Mouse (Mus musculus) small intestine, adult 2 months (tissue): ENCODE results near the gene Rps6kl1. TPM values are rescaled to one million over a fixed set of nuclear protein-coding genes. Genes with fewer than 3 reads are reported as not detected.

ENCODE experiments used
- H3K27ac ChIP-seq: fragments of 200-500 bp; 2 replicates; pipeline ENCODE4 v1.5.1; 2012; ENCODE audit warnings: low read depth, low read length, control low read depth, inconsistent platforms; ENCODE audit not compliant: insufficient read depth
- H3K27me3 ChIP-seq: fragments of 200-500 bp; 2 replicates; pipeline ENCODE4 v1.6.1; 2012; ENCODE audit warnings: mild to moderate bottlenecking, moderate library complexity, low read length, inconsistent platforms; ENCODE audit not compliant: control insufficient read depth, insufficient read depth
- H3K36me3 ChIP-seq: fragments of 200-500 bp; 2 replicates; pipeline ENCODE4 v1.6.1; 2012; ENCODE audit warnings: mild to moderate bottlenecking, low read length, control low read depth, inconsistent platforms; ENCODE audit not compliant: control insufficient read depth, insufficient read depth
- H3K4me1 ChIP-seq: fragments of 200-500 bp; 2 replicates; pipeline ENCODE4 v1.6.1; 2012; ENCODE audit warnings: low read length, inconsistent platforms, mixed read lengths; ENCODE audit not compliant: control insufficient read depth, insufficient read depth, insufficient read length
- H3K4me3 ChIP-seq: fragments of 200-500 bp; 2 replicates; pipeline ENCODE4 v1.5.1; 2012; ENCODE audit warnings: low read depth, mild to moderate bottlenecking, control low read depth, inconsistent platforms, low read length, moderate library complexity
- CTCF ChIP-seq: fragments of 200-500 bp; IDR thresholded peaks from 2 replicates; pipeline ENCODE4 v1.5.1; 2012; ENCODE audit warnings: low read depth, mild to moderate bottlenecking, control low read depth, inconsistent platforms, low read length, moderate library complexity, mixed read lengths; ENCODE audit not compliant: insufficient replicate concordance, insufficient read length; ENCODE audit errors: extremely low read depth
- POLR2A ChIP-seq: fragments of 200-500 bp; IDR thresholded peaks from 2 replicates; pipeline ENCODE4 v1.6.1; 2012; ENCODE audit warnings: low read depth, mild to moderate bottlenecking, control low read depth, inconsistent platforms, low read length, moderate library complexity
- WGBS: fragments of 180-500 bp; shearing (Covaris S2); methylation state at CpG from one replicate; pipeline ENCODE4 v1.1.7; 2018; 5-methylcytosine and 5-hydroxymethylcytosine counted together
- polyA plus RNA-seq: library from polyadenylated mRNA; depleted of rRNA; stranded (reverse); fragments of >200 nt; gene quantifications from 2 replicates; pipeline ENCODE4 v1.2.3, GENCODE M21; 2012

Rps6kl1 gene
- polyA plus RNA-seq, 1 experiment, result 0.68 TPM

- H3K27ac ChIP-seq, result no peak overlapping the region
- 94% methylated on average over 6 of the region's 6 CpGs for WGBS
- TF ChIP-seq POLR2A, result no peak
- TF ChIP-seq CTCF, result no peak
- no peak overlapping the region for H3K4me3 ChIP-seq
- H3K4me1 ChIP-seq, result peaks cover 4% of the 10 kb centered on the region; the same call in 1 of the 2 replicates
- peaks cover 72% of the 10 kb centered on the region for H3K36me3 ChIP-seq
- no peaks in the 10 kb centered on the region for H3K27me3 ChIP-seq
Observed at GRCm38 (mm10) chr12:85131361-85131760, 19.7 kb downstream of the Rps6kl1 start.

- Histone ChIP-seq H3K4me3 (no peak overlapping the region), H3K36me3 (peaks cover 76% of the 10 kb centered on the region), H3K27me3 (no peaks in the 10 kb centered on the region), H3K4me1 (peaks cover 4% of the 10 kb centered on the region; the same call in 1 of the 2 replicates), H3K27ac (no peak overlapping the region)
- TF ChIP-seq CTCF, result no peak
- 91% methylated on average over 9 of the region's 9 CpGs for WGBS
Observed at GRCm38 (mm10) chr12:85129426-85129978, 21.6 kb downstream of the Rps6kl1 start.

DNA sequence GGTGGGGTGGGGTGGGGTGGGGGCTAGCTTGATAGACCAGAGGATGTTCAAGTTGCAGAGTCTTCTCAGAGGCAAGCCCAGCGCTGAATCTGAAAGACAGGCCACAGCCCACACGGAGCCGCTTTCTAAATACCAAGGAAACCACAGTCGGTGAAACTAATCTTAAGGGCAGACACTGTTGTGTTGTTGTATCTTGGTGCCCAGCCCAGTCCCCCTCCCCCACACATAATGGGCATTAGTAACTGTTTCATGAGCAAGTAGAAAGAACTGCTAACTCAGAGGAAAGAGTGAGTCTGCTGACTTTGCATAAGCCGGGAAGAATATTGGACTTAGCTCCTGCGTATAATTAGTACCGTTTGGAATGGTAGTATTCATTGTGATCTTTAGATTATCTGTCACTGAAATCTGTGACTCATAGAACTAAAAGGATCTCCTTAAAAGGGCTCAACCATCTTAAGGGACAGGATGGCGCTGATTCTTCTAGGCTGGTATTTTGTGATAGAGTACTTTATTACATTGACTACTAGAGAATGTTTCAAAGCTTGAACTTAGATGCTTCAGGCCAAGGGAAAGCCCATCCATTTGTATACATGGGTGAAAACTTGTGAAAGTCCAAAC lies 24.0 kb downstream of the Rps6kl1 start:
- TF ChIP-seq CTCF (no peak), POLR2A (no peak)
- H3K36me3 ChIP-seq, result peaks cover 75% of the 10 kb centered on the region
- no peak overlapping the region for H3K4me3 ChIP-seq
- no peaks in the 10 kb centered on the region for H3K27me3 ChIP-seq
- H3K27ac ChIP-seq, result peak overlapping the region; percentile 60; the same call in 1 of the 2 replicates
- peaks cover 4% of the 10 kb centered on the region; the same call in 1 of the 2 replicates for H3K4me1 ChIP-seq
- WGBS, result 56% methylated on average over 8 of the region's 8 CpGs

DNA sequence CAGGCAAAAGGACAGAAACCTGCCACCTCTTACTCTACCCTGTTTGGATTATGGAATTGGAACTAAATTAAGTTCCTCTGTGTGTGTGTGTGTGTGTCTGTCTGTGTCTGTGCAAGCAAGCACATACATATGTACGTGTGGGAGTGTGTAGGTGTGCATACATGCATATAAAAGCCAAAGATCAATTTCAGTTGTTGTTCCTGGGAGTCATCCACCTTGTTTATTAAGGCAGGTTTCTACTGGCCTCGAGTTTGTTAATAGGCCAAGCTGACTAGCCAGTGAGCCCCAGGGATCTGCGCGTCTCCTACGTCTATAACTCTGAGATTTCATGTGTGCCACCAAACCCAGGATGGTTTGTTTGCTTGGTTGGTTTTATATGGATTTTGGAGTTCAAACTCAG lies 26.3 kb downstream of the Rps6kl1 start:
- WGBS, result 92% methylated on average over 5 of the region's 5 CpGs
- TF ChIP-seq POLR2A (no peak), CTCF (no peak)
- H3K36me3 ChIP-seq, result peaks cover 76% of the 10 kb centered on the region

DNA sequence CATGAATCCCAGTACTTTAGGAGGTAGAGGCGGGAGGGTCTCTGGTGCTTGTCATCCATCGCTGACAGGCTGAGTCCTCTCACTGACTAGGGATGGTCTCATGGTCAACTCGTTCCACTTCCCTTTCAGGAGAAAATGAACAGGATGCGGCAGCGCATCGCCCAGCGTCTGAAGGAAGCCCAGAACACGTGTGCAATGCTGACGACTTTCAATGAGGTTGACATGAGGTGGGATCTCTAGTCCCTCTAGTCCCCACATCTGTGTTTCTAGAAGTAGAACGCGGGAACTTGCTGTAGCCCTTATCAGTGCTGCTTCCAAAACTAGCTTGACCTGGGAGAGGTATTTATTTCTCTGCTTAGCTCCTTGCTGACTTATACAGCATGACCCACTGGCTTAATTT lies 27.4 kb downstream of the Rps6kl1 start:
- TF ChIP-seq POLR2A (no peak), CTCF (no peak)
- 85% methylated on average over 11 of the region's 11 CpGs for WGBS
- H3K4me3 ChIP-seq, result no peak overlapping the region
- peaks cover 76% of the 10 kb centered on the region for H3K36me3 ChIP-seq
- peaks cover 4% of the 10 kb centered on the region; the same call in 1 of the 2 replicates for H3K4me1 ChIP-seq
- peak overlapping the region; percentile 62 for H3K27ac ChIP-seq
- no peaks in the 10 kb centered on the region for H3K27me3 ChIP-seq

More for the DNA sequence above, 26.3 kb downstream of the Rps6kl1 start:
- peaks cover 4% of the 10 kb centered on the region; the same call in 1 of the 2 replicates for H3K4me1 ChIP-seq
- H3K27ac ChIP-seq, result no peak overlapping the region
- no peak overlapping the region for H3K4me3 ChIP-seq
- no peaks in the 10 kb centered on the region for H3K27me3 ChIP-seq

GRCm38 (mm10) chr12:85123108-85123530 lies 27.9 kb downstream of the Rps6kl1 start:
- Histone ChIP-seq H3K4me1 (peaks cover 4% of the 10 kb centered on the region; the same call in 1 of the 2 replicates), H3K27ac (peak overlapping the region; percentile 62), H3K4me3 (no peak overlapping the region), H3K27me3 (no peaks in the 10 kb centered on the region), H3K36me3 (peaks cover 76% of the 10 kb centered on the region)
- TF ChIP-seq POLR2A (no peak), CTCF (no peak)
- WGBS, result 90% methylated on average over 9 of the region's 9 CpGs

GRCm38 (mm10) chr12:85121806-85122459 lies 29.1 kb downstream of the Rps6kl1 start:
- peaks cover 73% of the 10 kb centered on the region for H3K36me3 ChIP-seq
- 83% methylated on average over 9 of the region's 9 CpGs for WGBS

More at GRCm38 (mm10) chr12:85121806-85122459, 29.1 kb downstream of the Rps6kl1 start:
- Histone ChIP-seq H3K4me3 (no peak overlapping the region), H3K4me1 (0 out of 2 replicates have a peak, but pooled peaks cover under 1% of the 10 kb centered on the region), H3K27ac (no peak overlapping the region), H3K27me3 (no peaks in the 10 kb centered on the region)
- TF ChIP-seq POLR2A (no peak), CTCF (no peak)
